Mouse (Mus musculus) ES-E14 (cell line): ENCODE measurements around the gene Chp1.

Source experiments
- CHD2 ChIP-seq: IDR thresholded peaks from 2 replicates; pipeline ENCODE4 v1.6.1; 2014; ENCODE audit warnings: mild to moderate bottlenecking, low read depth, low read length, inconsistent platforms
- MAFK ChIP-seq: IDR thresholded peaks from 2 replicates; pipeline ENCODE4 v1.6.1; 2014; ENCODE audit warnings: mild to moderate bottlenecking, low read depth, low read length, inconsistent platforms; ENCODE audit not compliant: insufficient read depth
- ZC3H11A ChIP-seq: IDR thresholded peaks from 2 replicates; pipeline ENCODE4 v1.6.1; 2012; ENCODE audit warnings: low read depth, mild to moderate bottlenecking, inconsistent platforms, low read length, borderline replicate concordance
- ZNF384 ChIP-seq: IDR thresholded peaks from 2 replicates; pipeline ENCODE4 v1.6.1; 2012; ENCODE audit warnings: low read depth, low read length, inconsistent platforms

GRCm38 (mm10) chr2:119617841-119618198 lies 70.3 kb downstream of the Chp1 start:
- TF ChIP-seq ZC3H11A, result no peak
- TF ChIP-seq MAFK, result no peak
- TF ChIP-seq ZNF384, result no peak
- no peak for TF ChIP-seq CHD2
